Mouse (Mus musculus): Measurements from ENCODE around the gene Ets1. TPM values are rescaled to one million over a fixed set of nuclear protein-coding genes. Genes with fewer than 3 reads are reported as not detected.

The Ets1 gene
- polyA plus RNA-seq, 1 experiment from 2014 or later, result 9.9 TPM

- no peak overlapping the region for H3K27ac ChIP-seq (replicated peaks)
- ATAC-seq (ENCODE audit: low FRiP score, low TSS enrichment), result no peak
- H3K9ac ChIP-seq (ENCODE audit: low read length), result no peak overlapping the region
- no peaks in the 10 kb centered on the region for H3K27me3 ChIP-seq (ENCODE audit: control insufficient read depth, insufficient read depth, low read length)
- H3K4me1 ChIP-seq (replicated peaks; ENCODE audit: control insufficient read depth, insufficient read depth), result no peaks in the 10 kb centered on the region
- H3K4me2 ChIP-seq (replicated peaks; ENCODE audit: low read depth), result peak overlapping the region; percentile 48; the same call in 1 of the 2 replicates
- no peak for DNase-seq (ENCODE audit: low spot score)
- no peak for TF ChIP-seq EP300 (optimal IDR thresholded peaks at IDR 0.05)
- no peak for TF ChIP-seq CTCF (IDR thresholded peaks at IDR 0.05; ENCODE audit: low read depth)
- H3K9me3 ChIP-seq (ENCODE audit: control insufficient read depth, low read length), result no peaks in the 10 kb centered on the region
- 20% methylated on average over 9 of the region's 9 CpGs for WGBS
- H3K4me3 ChIP-seq (ENCODE audit: low read depth, low read length), result 0 out of 2 replicates have a peak overlapping the region, but pooled peaks have one; percentile 23
- H3K36me3 ChIP-seq (ENCODE audit: control insufficient read depth, insufficient read depth, low read length), result no peaks in the 10 kb centered on the region
Measured at GRCm38 (mm10) chr9:32645475-32645874, 9.5 kb downstream of the Ets1 start.

DNA sequence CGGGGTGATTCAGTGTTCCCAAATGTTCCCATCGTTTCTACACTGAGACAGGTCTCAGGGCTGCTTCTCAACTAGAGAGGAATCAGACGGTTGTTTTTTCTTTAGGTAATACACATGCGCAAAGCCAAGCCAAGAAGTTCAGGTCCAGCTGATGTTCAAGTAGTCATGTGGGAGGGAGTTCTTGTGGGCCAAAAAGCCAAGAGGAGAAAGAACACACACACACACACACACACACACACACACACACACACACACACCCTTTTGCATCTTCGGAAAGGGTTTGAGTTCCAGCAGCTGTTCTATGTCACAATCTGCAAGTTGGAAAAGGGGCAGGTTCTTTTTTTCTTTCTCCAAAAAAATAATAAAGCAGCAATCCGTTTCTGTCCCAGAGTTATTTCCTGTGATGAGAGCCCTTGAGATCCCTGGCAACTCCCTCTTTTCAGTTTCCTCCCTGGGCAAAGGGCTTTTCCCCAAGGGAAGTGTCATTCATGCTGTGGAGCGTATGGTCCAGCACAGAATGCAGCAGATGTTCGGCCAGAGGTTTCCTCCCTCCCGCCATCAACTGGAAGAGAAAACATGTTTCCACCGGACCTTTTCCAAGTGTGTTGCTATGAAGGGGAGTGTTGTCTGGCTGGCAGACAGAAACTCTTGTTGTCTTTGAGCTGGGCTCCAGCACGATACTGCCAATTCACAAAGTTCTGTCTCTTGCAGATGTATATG lies 10.7 kb downstream of the Ets1 start:
- no peaks in the 10 kb centered on the region for H3K4me1 ChIP-seq (replicated peaks; ENCODE audit: control insufficient read depth, insufficient read depth)
- 32% methylated on average over 11 of the region's 11 CpGs for WGBS
- H3K9me3 ChIP-seq (ENCODE audit: control insufficient read depth, low read length), result no peaks in the 10 kb centered on the region
- no peaks in the 10 kb centered on the region for H3K27me3 ChIP-seq (ENCODE audit: control insufficient read depth, insufficient read depth, low read length)
- peak overlapping the region; percentile 48 for H3K4me2 ChIP-seq (replicated peaks; ENCODE audit: low read depth)
- TF ChIP-seq EP300 (optimal IDR thresholded peaks at IDR 0.05), result no peak
- ATAC-seq (ENCODE audit: low FRiP score, low TSS enrichment), result peak; percentile 71; the same call in 1 of the 2 replicates
- no peaks in the 10 kb centered on the region for H3K36me3 ChIP-seq (ENCODE audit: control insufficient read depth, insufficient read depth, low read length)
- DNase-seq (ENCODE audit: low spot score), result peak; percentile 16
- no peak overlapping the region for H3K9ac ChIP-seq (ENCODE audit: low read length)
- H3K4me3 ChIP-seq (ENCODE audit: low read depth, low read length), result peak overlapping the region; percentile 23
- peak overlapping the region; percentile 69 for H3K27ac ChIP-seq (replicated peaks)

DNA sequence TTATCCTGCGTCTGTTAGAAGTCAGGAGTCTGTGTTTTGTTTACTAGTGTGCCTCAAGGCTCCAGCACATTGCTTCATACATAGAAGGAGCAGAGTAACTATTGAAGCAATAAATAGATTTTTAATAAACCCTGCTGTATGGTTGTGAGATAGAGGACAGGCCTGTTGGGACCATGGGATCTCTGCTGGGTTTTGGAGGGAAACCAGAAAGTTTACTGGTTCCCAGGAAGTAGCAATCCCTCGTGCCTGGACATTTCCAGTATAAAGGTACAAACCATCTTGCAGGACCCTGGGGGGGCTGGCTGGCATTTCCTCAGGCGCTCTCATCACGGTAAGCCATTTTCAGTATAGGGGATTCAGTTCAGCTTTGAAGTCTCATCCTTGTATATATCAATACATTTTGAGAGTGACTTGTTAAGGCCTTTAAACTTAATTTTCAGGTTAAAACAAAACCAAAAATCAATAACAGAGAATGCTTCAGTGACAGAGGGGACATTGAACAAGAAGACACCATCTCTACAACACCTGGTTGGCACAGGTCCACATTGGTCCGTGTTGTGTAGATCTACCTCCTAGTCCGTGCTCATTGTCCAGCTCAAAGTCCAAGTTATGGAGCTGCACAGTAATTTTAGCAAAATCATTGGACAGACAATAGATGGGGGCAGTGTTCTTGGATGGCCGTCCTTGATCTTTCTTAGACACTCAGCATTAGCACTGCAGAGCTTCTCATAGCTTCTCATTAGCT lies 11.7 kb downstream of the Ets1 start:
- TF ChIP-seq EP300 (optimal IDR thresholded peaks at IDR 0.05), result no peak
- ATAC-seq (ENCODE audit: low FRiP score, low TSS enrichment) (no peak), DNase-seq (ENCODE audit: low spot score) (no peak)
- no peak overlapping the region for H3K9ac ChIP-seq (ENCODE audit: low read length)
- H3K4me1 ChIP-seq (replicated peaks; ENCODE audit: control insufficient read depth, insufficient read depth), result no peaks in the 10 kb centered on the region
- no peak overlapping the region for H3K4me2 ChIP-seq (replicated peaks; ENCODE audit: low read depth)
- 78% methylated on average over 7 of the region's 7 CpGs for WGBS
- H3K27ac ChIP-seq (replicated peaks), result peak overlapping the region; percentile 8; the same call in 1 of the 2 replicates
- H3K36me3 ChIP-seq (ENCODE audit: control insufficient read depth, insufficient read depth, low read length), result no peaks in the 10 kb centered on the region
- no peaks in the 10 kb centered on the region for H3K9me3 ChIP-seq (ENCODE audit: control insufficient read depth, low read length)
- H3K27me3 ChIP-seq (ENCODE audit: control insufficient read depth, insufficient read depth, low read length), result no peaks in the 10 kb centered on the region
- no peak overlapping the region for H3K4me3 ChIP-seq (ENCODE audit: low read depth, low read length)

DNA sequence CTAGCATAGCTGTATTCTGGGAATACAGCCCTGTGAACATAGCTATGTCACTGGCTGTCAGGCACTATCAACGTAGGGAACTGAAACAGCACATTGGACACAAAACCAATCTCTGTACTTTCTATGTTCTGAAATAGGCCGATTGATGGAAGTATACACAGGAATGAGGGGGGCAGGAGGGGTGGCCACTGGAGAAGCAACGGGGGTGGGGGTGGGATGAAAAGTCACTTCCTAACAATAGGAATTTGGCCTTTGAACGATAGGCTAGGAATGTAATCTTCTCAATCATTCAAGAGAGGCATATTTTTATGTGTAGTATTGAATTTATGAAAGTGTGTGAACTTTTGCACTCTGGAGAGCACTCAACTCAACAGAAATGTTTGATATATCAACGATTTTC lies 12.3 kb downstream of the Ets1 start:
- no peaks in the 10 kb centered on the region for H3K36me3 ChIP-seq (ENCODE audit: control insufficient read depth, insufficient read depth, low read length)
- 25% methylated on average over 5 of the region's 5 CpGs for WGBS
- no peak overlapping the region for H3K9ac ChIP-seq (ENCODE audit: low read length)
- no peaks in the 10 kb centered on the region for H3K9me3 ChIP-seq (ENCODE audit: control insufficient read depth, low read length)
- ATAC-seq (ENCODE audit: low FRiP score, low TSS enrichment), result no peak
- H3K4me1 ChIP-seq (replicated peaks; ENCODE audit: control insufficient read depth, insufficient read depth), result no peaks in the 10 kb centered on the region
- no peaks in the 10 kb centered on the region for H3K27me3 ChIP-seq (ENCODE audit: control insufficient read depth, insufficient read depth, low read length)
- no peak overlapping the region for H3K27ac ChIP-seq (replicated peaks)
- H3K4me2 ChIP-seq (replicated peaks; ENCODE audit: low read depth), result no peak overlapping the region
- DNase-seq (ENCODE audit: low spot score), result no peak
- H3K4me3 ChIP-seq (ENCODE audit: low read depth, low read length), result no peak overlapping the region
- TF ChIP-seq EP300 (optimal IDR thresholded peaks at IDR 0.05) (no peak), CTCF (IDR thresholded peaks at IDR 0.05; ENCODE audit: low read depth) (no peak)

- ATAC-seq (ENCODE audit: low FRiP score, low TSS enrichment) (no peak), DNase-seq (ENCODE audit: low spot score) (no peak)
- 58% methylated on average over 3 of the region's 3 CpGs for WGBS
- no peak for TF ChIP-seq CTCF (IDR thresholded peaks at IDR 0.05; ENCODE audit: low read depth)
- TF ChIP-seq EP300 (optimal IDR thresholded peaks at IDR 0.05), result no peak
- Histone ChIP-seq H3K27me3 (ENCODE audit: control insufficient read depth, insufficient read depth, low read length) (no peaks in the 10 kb centered on the region), H3K36me3 (ENCODE audit: control insufficient read depth, insufficient read depth, low read length) (no peaks in the 10 kb centered on the region), H3K27ac (replicated peaks) (no peak overlapping the region), H3K4me3 (ENCODE audit: low read depth, low read length) (no peak overlapping the region), H3K9me3 (ENCODE audit: control insufficient read depth, low read length) (no peaks in the 10 kb centered on the region), H3K9ac (ENCODE audit: low read length) (no peak overlapping the region), H3K4me1 (replicated peaks; ENCODE audit: control insufficient read depth, insufficient read depth) (no peaks in the 10 kb centered on the region), H3K4me2 (replicated peaks; ENCODE audit: low read depth) (no peak overlapping the region)
Measured at GRCm38 (mm10) chr9:32650738-32651137, 14.7 kb downstream of the Ets1 start.

GRCm38 (mm10) chr9:32652112-32652511 lies 16.1 kb downstream of the Ets1 start:
- TF ChIP-seq EP300 (optimal IDR thresholded peaks at IDR 0.05) (no peak), CTCF (IDR thresholded peaks at IDR 0.05; ENCODE audit: low read depth) (no peak)
- Histone ChIP-seq H3K27me3 (ENCODE audit: control insufficient read depth, insufficient read depth, low read length) (no peaks in the 10 kb centered on the region), H3K27ac (replicated peaks) (no peak overlapping the region), H3K4me2 (replicated peaks; ENCODE audit: low read depth) (no peak overlapping the region), H3K9ac (ENCODE audit: low read length) (no peak overlapping the region), H3K4me1 (replicated peaks; ENCODE audit: control insufficient read depth, insufficient read depth) (no peaks in the 10 kb centered on the region), H3K4me3 (ENCODE audit: low read depth, low read length) (no peak overlapping the region), H3K9me3 (ENCODE audit: control insufficient read depth, low read length) (no peaks in the 10 kb centered on the region), H3K36me3 (ENCODE audit: control insufficient read depth, insufficient read depth, low read length) (no peaks in the 10 kb centered on the region)
- no peak for ATAC-seq (ENCODE audit: low FRiP score, low TSS enrichment)
- 90% methylated on average over 10 of the region's 10 CpGs for WGBS
- no peak for DNase-seq (ENCODE audit: low spot score)

Data from stomach, postnatal 0 days (tissue).